Mouse (Mus musculus): Measurements from ENCODE around the gene Obox6. TPM values are rescaled to one million over a fixed set of nuclear protein-coding genes. Genes with fewer than 3 reads are reported as not detected.

The Obox6 gene
- polyA plus RNA-seq (2015; fragmentation: Nextera tagmentation; extraction: Ambion mirVana): not detected in 2 replicates

GRCm38 (mm10) chr7:15839578-15839977, at the start of gene Obox6:
TSS of gene Obox6 (minus strand) at chr7:15839678.
- 88% methylated on average over 3 of the region's 3 CpGs for WGBS
- Histone ChIP-seq H3K27ac (ENCODE audit: low read length) (no peak within 1 kb of the TSS), H3K4me3 (ENCODE audit: low read length) (no peak within 1 kb of the TSS), H3K4me2 (ENCODE audit: low read depth, low read length) (no peak within 1 kb of the TSS), H3K27me3 (replicated peaks; ENCODE audit: control insufficient read depth, insufficient read depth, low read length) (no peaks in the 10 kb centered on the region), H3K4me1 (ENCODE audit: control insufficient read depth, insufficient read depth, low read length) (no peaks in the 10 kb centered on the region), H3K9ac (ENCODE audit: low read depth, low read length) (no peak within 1 kb of the TSS), H3K9me3 (ENCODE audit: control insufficient read depth, low read length) (0 out of 2 replicates have a peak, but pooled peaks cover 5% of the 10 kb centered on the region), H3K36me3 (ENCODE audit: control insufficient read depth, insufficient read depth, low read length) (no peaks in the 10 kb centered on the region)
- ATAC-seq: no peak

GRCm38 (mm10) chr7:15884127-15884526, 44.6 kb upstream of the Obox6 start:
- ATAC-seq: no peak
- no peak overlapping the region for H3K27ac ChIP-seq (ENCODE audit: low read length)
- H3K4me2 ChIP-seq (ENCODE audit: low read depth, low read length): no peak overlapping the region
- no peak overlapping the region for H3K9ac ChIP-seq (ENCODE audit: low read depth, low read length)
- no peaks in the 10 kb centered on the region for H3K9me3 ChIP-seq (ENCODE audit: control insufficient read depth, low read length)
- no peak overlapping the region for H3K4me3 ChIP-seq (ENCODE audit: low read length)
- no peaks in the 10 kb centered on the region for H3K4me1 ChIP-seq (ENCODE audit: control insufficient read depth, insufficient read depth, low read length)
- H3K36me3 ChIP-seq (ENCODE audit: control insufficient read depth, insufficient read depth, low read length): no peaks in the 10 kb centered on the region
- 84% methylated on average over 2 of the region's 2 CpGs for WGBS
- no peaks in the 10 kb centered on the region for H3K27me3 ChIP-seq (replicated peaks; ENCODE audit: control insufficient read depth, insufficient read depth, low read length)

DNA sequence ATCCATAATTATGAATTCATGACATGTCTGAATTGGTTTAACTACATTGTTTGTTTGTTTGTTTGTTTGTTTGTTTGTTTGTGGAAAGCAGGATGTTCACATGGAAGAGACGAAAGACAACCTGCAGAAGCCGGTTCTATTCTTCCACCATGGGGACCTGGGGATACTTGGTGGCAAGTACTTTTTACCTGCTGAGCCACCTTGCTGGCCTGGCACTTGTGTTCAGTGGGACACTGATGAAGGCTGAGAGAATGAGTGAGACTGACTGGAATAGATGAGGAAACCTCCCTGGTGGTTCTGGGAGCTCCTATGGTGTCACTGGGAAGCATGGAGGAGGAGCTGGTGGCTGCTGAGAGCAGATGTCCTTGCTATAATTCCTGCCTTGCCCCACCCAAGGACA, 42.8 kb upstream of the Obox6 start, which contains the start of gene Crxos:
Crxos (plus strand) TSS at position 301 of the 400 bp plus-strand sequence.
- H3K4me3 ChIP-seq (ENCODE audit: low read length): no peak within 1 kb of the TSS
- H3K4me2 ChIP-seq (ENCODE audit: low read depth, low read length): no peak within 1 kb of the TSS
- H3K27ac ChIP-seq (ENCODE audit: low read length): no peak within 1 kb of the TSS
- no peaks in the 10 kb centered on the region for H3K27me3 ChIP-seq (replicated peaks; ENCODE audit: control insufficient read depth, insufficient read depth, low read length)
- WGBS: 91% methylated on average over 2 of the region's 2 CpGs
- no peaks in the 10 kb centered on the region for H3K36me3 ChIP-seq (ENCODE audit: control insufficient read depth, insufficient read depth, low read length)
- H3K9me3 ChIP-seq (ENCODE audit: control insufficient read depth, low read length): no peaks in the 10 kb centered on the region
- no peak for ATAC-seq
- no peaks in the 10 kb centered on the region for H3K4me1 ChIP-seq (ENCODE audit: control insufficient read depth, insufficient read depth, low read length)
- no peak within 1 kb of the TSS for H3K9ac ChIP-seq (ENCODE audit: low read depth, low read length)

- Histone ChIP-seq H3K9ac (ENCODE audit: low read depth, low read length) (no peak overlapping the region), H3K4me2 (ENCODE audit: low read depth, low read length) (no peak overlapping the region), H3K27ac (ENCODE audit: low read length) (no peak overlapping the region), H3K27me3 (replicated peaks; ENCODE audit: control insufficient read depth, insufficient read depth, low read length) (no peaks in the 10 kb centered on the region), H3K4me3 (ENCODE audit: low read length) (no peak overlapping the region), H3K4me1 (ENCODE audit: control insufficient read depth, insufficient read depth, low read length) (no peaks in the 10 kb centered on the region), H3K36me3 (ENCODE audit: control insufficient read depth, insufficient read depth, low read length) (no peaks in the 10 kb centered on the region), H3K9me3 (ENCODE audit: control insufficient read depth, low read length) (no peaks in the 10 kb centered on the region)
- no peak for ATAC-seq
- 67% methylated on average over 3 of the region's 3 CpGs for WGBS
Observed at GRCm38 (mm10) chr7:15881831-15882230, 42.4 kb upstream of the Obox6 start.

- H3K36me3 ChIP-seq (ENCODE audit: control insufficient read depth, insufficient read depth, low read length): no peaks in the 10 kb centered on the region
- ATAC-seq: no peak
- H3K9me3 ChIP-seq (ENCODE audit: control insufficient read depth, low read length): no peaks in the 10 kb centered on the region
- H3K9ac ChIP-seq (ENCODE audit: low read depth, low read length): no peak overlapping the region
- no peak overlapping the region for H3K27ac ChIP-seq (ENCODE audit: low read length)
- H3K4me3 ChIP-seq (ENCODE audit: low read length): no peak overlapping the region
- WGBS: 20% methylated on average over 7 of the region's 7 CpGs
- no peaks in the 10 kb centered on the region for H3K4me1 ChIP-seq (ENCODE audit: control insufficient read depth, insufficient read depth, low read length)
- no peak overlapping the region for H3K4me2 ChIP-seq (ENCODE audit: low read depth, low read length)
- no peaks in the 10 kb centered on the region for H3K27me3 ChIP-seq (replicated peaks; ENCODE audit: control insufficient read depth, insufficient read depth, low read length)
Observed at GRCm38 (mm10) chr7:15881388-15881787, 41.9 kb upstream of the Obox6 start.

- H3K36me3 ChIP-seq (ENCODE audit: control insufficient read depth, insufficient read depth, low read length): no peaks in the 10 kb centered on the region
- H3K4me1 ChIP-seq (ENCODE audit: control insufficient read depth, insufficient read depth, low read length): no peaks in the 10 kb centered on the region
- no peak within 1 kb of the TSS for H3K4me3 ChIP-seq (ENCODE audit: low read length)
- H3K9ac ChIP-seq (ENCODE audit: low read depth, low read length): no peak within 1 kb of the TSS
- no peak for ATAC-seq
- H3K9me3 ChIP-seq (ENCODE audit: control insufficient read depth, low read length): no peaks in the 10 kb centered on the region
- WGBS: 30% methylated on average over 4 of the region's 4 CpGs
- no peak within 1 kb of the TSS for H3K4me2 ChIP-seq (ENCODE audit: low read depth, low read length)
- H3K27ac ChIP-seq (ENCODE audit: low read length): no peak within 1 kb of the TSS
- no peaks in the 10 kb centered on the region for H3K27me3 ChIP-seq (replicated peaks; ENCODE audit: control insufficient read depth, insufficient read depth, low read length)
Observed at GRCm38 (mm10) chr7:15879756-15880155, 40.3 kb upstream of the Obox6 start, which contains the start of gene Crx. TSS of gene Crx (minus strand) at chr7:15879968.

GRCm38 (mm10) chr7:15864104-15864503, 24.6 kb upstream of the Obox6 start:
- ATAC-seq: no peak
- Histone ChIP-seq H3K27ac (ENCODE audit: low read length) (no peak overlapping the region), H3K4me2 (ENCODE audit: low read depth, low read length) (no peak overlapping the region), H3K9me3 (ENCODE audit: control insufficient read depth, low read length) (no peaks in the 10 kb centered on the region), H3K27me3 (replicated peaks; ENCODE audit: control insufficient read depth, insufficient read depth, low read length) (no peaks in the 10 kb centered on the region), H3K4me3 (ENCODE audit: low read length) (no peak overlapping the region), H3K9ac (ENCODE audit: low read depth, low read length) (no peak overlapping the region), H3K4me1 (ENCODE audit: control insufficient read depth, insufficient read depth, low read length) (no peaks in the 10 kb centered on the region), H3K36me3 (ENCODE audit: control insufficient read depth, insufficient read depth, low read length) (no peaks in the 10 kb centered on the region)
- WGBS: 77% methylated on average over 4 of the region's 4 CpGs

DNA sequence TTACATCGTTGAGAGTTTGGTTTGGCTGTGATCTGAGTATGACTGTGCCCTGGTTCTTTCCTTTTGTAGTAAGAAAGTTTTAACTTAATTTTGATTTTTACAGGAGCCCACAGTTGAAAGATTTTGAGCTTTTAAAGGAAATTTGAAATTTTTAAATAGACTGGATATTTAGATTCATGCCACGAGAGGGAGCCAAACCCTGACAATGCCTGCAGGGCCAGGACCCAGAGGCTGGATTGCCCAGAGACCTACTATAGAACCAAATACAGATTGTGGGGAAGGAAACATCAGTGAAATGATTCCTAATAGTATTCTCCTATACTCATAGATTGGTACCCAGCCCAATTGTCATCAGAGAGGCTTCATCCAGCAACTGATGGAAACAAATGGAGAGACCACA, 20.2 kb upstream of the Obox6 start:
- no peak overlapping the region for H3K4me2 ChIP-seq (ENCODE audit: low read depth, low read length)
- no peak overlapping the region for H3K9ac ChIP-seq (ENCODE audit: low read depth, low read length)
- no peak overlapping the region for H3K27ac ChIP-seq (ENCODE audit: low read length)
- ATAC-seq: no peak
- no peaks in the 10 kb centered on the region for H3K9me3 ChIP-seq (ENCODE audit: control insufficient read depth, low read length)
- no peaks in the 10 kb centered on the region for H3K4me1 ChIP-seq (ENCODE audit: control insufficient read depth, insufficient read depth, low read length)
- H3K27me3 ChIP-seq (replicated peaks; ENCODE audit: control insufficient read depth, insufficient read depth, low read length): no peaks in the 10 kb centered on the region
- no peaks in the 10 kb centered on the region for H3K36me3 ChIP-seq (ENCODE audit: control insufficient read depth, insufficient read depth, low read length)
- H3K4me3 ChIP-seq (ENCODE audit: low read length): no peak overlapping the region
- WGBS: 34% methylated on average over 2 of the region's 2 CpGs
